Mouse (Mus musculus) T-helper 2 cell (primary cell): Measurements from ENCODE around the gene Fez2.

Experiments
- in situ Hi-C: fragments of 300-600 bp; cut with MboI, MseI; formaldehyde crosslinking; loops from one replicate; pipeline ENCODE4 v1.15.1; 2025; ENCODE audit warnings: high pct_unique_total_duplicates

Fez2 gene

DNA sequence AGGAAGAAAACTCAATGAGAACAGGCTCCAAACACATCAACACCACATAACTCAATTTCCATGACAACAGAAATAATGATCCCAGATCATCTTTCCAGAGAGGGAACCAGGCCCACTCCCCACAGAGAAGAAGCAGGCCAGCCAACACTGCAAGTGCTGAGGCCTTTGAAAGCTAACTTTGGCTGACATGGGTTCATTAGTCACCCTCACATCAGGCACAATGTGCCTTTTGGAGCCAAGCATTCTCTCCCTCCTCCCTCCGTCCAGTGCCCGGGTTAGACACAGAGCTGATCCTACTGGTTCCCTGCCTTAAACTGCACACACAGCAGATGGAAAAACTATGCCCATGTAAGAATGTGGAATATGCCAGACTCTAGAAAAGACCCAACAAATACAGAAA lies 8.1 kb downstream of the Fez2 start:
- in situ Hi-C loops: no loop called here

DNA sequence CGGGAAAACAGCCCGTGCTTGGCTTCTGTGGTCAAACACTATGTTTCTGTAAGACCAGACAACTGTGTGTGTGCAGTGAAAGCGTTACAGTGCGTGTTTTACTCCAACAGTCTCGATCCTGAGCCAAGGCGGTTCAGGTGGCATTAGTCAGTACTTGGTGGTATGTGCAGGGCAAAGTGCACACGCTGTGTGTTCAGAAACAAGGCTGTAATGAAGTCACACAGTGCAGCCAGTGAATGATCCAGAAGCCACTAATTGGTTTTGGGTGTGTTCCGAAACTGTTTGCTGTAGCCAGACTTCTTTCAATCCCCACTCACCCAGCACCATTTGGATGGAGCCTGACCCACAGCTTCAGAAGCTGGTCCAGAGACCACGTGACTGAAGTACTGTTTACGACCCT lies 9.6 kb downstream of the Fez2 start:
- in situ Hi-C loops: no loop called here

DNA sequence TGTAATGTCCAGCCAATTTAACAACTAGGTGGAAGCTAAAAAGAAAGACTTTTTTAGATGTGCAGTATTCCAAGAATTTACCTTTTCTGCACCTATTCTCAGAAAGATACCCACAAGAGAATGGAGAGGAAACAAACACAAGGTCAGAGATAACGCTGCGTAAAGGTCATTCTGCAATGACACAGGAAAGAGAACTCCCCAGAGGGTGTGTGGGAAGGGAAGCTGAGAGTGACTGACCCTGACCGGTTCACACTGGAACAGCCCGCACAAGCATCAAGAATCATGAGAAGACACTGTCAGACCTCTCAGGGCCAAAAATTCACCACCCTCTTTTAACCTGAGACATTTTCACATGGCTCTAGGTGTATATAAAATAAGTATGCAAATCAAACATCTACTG lies 10.4 kb downstream of the Fez2 start:
- in situ Hi-C loops: no loop called here

DNA sequence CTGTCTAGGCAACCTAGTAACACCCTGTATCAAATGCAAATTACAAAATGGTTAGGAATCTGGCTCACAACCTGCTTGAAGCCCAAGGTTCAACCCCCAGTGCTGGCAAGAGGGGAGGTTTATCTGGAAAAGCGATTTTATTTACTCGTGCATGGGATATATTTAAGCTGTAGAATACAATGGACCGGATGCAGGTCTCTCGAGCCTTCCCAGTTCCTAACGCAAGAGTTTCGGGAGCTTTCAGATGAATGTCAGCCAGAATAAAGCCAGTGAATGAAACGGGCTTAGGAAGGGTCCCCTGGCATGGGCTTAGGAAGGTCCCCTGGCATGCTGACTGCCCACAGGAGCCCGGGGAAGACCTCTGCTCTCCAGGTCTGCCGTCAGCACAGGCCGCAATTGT lies 11.1 kb downstream of the Fez2 start:
- in situ Hi-C loops: no loop called here

DNA sequence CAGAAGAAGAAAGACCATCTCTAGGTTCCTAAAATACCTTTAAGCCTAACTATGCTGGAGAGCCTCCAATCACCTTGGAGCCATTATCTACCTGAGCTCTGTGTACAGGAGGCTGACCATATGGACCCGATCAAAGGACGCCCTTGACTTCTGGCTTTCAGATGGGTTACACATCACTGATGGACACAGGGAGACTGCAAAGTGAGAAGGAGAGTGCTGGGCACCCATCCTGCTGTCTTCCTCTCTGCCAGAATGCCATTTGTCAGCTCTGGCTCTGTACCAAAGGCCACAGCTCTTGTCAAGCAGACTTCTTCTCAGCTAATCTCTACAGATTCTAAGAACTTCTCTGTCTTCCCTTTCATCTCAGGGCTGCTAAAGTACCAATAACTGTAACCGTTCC lies 12.6 kb downstream of the Fez2 start:
- in situ Hi-C loops: no loop called here

DNA sequence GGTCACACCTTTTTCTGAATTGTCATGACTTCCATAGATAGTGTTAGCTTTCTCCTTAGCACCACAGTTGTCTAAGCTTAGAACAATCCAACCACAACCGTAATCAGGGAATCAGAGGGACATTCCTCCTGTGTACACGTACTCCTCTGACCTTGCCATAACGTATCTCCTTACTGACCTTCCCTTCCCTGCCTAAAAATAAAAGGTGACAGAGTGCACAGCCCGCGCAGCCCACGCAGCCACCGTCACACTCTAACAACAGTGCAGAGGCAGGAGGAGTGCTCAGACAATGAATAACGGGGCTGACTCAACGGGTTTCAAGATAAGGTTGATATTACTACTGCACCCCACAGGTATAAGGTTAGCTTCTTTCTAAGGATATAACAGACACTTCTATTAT lies 14.1 kb downstream of the Fez2 start:
- in situ Hi-C loops: no loop called here

DNA sequence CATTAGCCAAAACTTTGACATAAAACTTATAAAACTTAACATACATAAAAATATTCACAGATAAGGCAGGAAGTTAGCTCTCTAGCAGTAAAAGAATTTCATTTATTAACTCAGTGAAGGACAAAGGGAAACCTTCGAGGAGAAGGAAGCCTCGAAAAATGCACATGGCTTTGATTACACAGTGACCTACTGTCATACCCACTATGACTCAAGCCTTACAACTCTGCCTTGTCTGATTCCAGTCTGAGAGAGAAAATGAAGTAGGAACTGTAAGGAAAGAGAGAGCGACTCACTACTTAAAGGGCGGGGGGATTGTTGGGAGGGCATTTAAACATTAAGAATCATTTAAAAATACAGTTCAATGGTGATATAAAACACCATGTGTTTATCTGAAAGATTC lies 14.7 kb downstream of the Fez2 start:
- in situ Hi-C loops: no loop called here

DNA sequence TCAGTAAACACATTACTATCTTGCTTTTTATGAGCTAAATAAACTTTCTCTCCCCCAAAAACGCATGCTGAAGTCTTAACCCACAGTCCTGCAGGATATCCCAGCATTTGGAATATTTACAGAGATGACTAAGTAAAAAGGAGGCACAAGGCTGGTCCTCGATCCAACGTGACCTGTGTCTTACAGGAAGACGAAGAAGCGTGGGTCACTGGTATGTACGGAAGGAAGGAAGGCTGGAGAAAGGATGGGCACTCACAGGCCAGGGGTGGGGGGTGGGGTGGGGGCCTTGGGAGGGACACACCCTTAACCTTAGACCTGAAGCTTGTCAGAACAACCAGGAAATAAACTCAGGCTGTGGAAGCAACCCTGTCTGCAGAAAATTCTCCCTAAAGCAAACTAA lies 15.8 kb downstream of the Fez2 start:
- in situ Hi-C loops: no loop called here

DNA sequence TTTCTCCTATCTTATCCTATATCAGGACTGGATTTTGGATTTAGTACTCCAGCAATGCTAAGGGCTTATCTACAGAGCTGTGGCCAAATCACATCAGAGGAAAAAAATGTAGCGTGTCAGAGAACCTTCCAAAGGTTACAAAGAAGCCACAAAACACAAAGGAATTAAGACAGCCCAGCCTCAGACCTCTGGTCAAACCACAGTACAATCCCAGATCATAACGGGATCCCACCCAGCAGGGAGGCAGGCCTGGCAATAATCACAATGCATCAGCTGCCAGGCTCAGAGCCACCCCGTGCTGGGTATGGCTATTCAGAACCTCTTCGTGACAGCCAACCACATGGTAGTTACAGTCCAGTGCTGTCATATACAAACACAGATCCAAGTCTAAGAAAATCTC lies 16.2 kb downstream of the Fez2 start:
- in situ Hi-C loops: no loop called here

DNA sequence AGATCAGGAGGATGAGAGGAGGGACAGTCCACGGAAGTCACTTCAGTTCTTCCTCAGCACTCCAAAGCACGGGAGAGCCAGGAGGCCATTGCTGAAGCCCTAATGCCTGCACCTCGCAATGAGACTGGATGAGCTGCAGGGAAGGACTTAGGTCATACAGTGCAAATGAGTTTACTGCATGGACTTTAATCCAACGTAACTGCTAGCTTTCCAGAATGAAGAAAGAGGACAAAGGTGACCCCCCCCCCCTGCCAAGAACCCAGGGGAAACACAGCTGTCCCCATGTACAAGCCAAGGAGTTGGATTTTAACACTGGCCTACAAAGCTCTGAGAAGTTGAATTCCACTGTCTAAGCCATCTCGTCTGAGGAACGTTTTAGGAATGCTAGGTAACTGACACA lies 16.6 kb downstream of the Fez2 start:
- in situ Hi-C loops: no loop called here

DNA sequence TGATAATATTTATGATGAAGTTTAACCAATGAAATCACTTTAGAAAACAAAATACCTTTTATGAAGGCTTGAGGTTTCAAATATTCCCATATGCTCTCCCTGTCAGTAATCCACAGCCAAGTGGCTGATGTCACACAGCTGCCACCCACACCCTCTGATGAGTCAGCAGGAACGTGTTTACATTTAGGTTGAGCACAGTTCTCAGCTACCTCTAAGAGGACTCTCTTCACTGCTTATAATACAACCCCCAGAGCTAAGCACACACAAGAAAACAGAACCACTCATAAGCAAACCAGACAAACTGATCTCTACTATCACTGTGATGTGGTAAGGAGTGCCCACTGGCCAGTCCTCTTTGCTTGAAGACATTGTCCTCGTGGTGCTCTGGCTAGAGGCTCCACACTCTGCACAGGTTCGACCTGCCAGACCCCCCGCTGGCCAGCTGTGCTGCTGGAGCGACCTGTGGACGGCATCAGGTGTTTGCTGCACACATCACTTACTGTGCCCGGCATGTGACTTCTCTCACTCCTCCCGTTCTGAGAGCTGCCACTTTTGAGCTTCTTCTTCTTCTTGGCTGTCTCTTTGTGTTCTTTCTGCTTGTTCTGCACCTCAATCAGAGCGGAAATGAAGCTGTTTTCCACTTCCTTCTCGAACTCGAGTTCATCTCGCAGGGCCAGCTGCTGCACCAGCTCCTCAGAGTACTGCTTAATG lies 17.7 kb downstream of the Fez2 start:
- in situ Hi-C loops: no loop called here

DNA sequence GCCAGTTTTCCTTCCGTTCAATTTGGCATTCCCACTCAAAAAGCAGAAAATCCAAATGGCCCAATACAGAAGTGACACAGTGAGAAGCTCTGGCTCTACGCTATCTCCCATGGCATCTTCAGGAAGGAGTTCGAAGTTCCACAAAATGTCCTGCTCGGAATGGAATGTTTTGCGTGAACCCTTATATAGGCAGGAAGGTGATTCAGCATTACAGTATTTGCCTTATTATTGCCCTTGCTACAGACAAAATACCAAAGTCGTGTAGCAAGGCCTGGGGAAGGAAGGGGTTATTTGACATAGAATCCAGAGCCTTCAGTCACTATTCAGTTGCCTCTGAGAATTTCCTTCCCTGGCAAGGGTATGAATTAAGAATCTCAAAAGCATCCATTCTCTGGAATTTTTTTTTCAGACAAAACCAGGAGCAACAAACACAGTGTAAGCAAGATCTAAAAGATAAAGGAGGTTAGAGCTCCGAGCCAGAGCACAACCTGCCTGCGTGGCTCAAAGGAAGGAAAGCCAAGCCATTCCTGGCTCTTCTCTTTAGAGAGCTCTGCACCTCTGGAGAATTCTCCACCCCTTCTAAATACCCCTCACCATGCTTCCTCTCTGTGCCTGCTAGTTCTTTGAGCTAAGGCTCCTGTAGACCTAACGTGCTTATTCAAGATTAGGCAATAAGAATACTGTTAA lies 25.4 kb downstream of the Fez2 start:
- in situ Hi-C loops: no loop called here

DNA sequence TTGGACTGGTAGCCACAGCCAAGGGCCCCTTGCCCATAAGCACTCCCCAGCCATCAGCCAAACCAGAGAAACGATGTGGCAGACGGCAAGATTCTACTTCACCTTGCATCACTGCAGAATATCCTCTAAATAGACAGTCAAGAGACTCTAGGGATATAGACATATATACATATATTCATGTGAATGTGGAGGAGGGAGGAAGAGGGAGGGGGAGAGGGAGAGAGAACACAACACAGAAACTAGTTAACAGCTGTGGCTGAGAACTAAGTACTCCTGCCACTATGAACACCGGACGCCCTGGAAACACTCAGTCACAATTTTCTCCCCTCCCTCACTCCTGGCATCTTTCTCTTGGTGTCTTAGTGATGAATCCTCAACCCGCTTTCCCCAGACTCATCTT lies 28.4 kb downstream of the Fez2 start:
- in situ Hi-C loops: no loop called here

DNA sequence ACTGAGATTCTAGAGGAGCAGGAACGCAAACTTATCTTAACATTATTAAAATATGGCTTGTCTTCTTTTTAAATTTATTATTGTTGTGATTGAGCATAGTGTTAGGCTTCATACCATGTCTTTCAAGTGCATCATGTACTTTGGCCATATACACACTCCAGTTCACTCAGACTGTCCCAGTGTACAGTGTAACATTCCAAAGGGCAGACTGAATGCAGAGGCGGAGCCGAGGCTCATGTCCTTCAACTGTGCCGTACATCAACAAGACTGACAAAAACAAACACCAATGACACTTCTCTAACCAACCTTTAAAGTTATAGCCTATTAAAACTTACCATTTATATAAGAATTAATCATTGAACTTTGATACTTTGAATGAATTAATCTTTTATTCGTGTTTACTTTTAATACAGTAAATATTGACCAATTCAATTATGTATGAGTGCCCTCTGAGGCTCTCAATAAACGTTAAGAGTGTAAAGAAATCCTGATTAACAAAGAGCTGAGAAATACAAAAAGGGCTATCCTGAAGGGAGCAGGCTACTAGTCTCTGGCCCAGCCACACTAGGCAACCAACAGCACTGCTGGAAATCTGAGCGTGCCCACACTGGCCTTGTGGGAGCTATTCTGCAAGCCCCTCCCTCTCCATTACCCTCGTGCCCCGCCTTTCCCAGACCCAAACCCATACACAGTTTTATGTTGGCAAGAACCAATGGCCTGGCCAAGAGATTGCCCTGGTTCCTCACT lies 29.7 kb downstream of the Fez2 start:
- in situ Hi-C loops: no loop called here

DNA sequence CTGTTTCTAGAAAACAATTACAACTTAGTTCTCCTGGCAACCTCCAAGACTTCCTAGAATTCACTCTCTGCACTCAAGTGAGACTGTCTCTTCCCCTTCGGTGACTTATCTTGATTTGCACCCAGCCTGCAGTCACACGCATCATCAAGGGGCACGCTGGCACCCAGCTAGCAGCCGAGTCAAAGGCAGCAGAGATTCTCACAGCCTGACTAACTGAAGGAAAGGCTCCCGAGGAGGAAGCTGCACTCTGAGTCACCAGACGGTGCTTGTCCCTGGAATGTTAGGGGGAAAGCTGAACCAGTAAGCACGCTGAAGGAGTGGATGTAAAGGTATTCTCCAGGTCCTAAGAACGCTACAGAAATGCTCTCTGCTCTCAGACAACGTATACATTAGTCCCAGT lies 30.3 kb downstream of the Fez2 start:
- in situ Hi-C loops: no loop called here

DNA sequence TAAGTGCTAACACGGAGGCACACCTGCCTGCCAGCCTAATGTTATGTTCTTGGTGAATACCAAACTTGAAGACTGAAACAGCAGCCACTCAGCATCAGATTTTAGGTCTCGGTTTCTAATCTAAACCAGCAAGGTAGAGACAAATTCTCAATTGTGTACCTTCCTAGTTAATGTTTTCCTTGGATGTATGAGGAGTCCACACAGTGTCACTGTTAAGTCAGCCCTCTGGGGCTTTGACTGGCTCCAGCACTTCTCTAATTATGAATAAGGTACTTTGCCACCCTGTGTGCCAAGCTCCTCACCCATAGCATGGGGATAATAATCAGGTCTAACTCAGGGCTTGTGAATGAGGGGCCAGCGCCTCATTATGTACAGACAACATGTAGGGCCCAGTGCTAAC lies 35.6 kb downstream of the Fez2 start:
- in situ Hi-C loops: no loop called here

DNA sequence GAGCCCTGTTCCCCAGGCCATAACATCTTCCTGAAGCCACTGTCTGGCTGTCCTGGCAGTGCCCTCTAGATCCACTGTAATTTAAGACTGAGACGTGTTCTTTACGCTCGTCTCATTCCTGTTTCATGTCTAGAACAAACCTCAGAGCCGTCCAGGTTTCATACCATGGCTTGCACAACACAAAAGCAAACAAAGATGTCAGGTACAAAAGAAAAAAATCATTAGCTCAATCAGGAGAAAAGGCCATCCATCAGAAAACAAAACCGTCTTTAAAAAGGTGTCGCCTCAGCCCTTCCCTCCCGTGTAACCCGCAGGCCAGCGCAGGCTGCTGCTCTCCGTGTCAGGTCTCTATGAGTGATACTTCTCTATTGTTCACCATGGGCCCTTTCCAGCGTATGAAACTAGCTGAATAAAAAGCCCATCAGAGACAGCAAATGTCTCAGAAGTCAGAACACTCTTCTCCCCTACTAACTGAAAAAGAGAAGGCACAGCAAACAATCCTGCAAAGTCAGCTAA lies 38.2 kb downstream of the Fez2 start:
- in situ Hi-C loops: no loop called here

DNA sequence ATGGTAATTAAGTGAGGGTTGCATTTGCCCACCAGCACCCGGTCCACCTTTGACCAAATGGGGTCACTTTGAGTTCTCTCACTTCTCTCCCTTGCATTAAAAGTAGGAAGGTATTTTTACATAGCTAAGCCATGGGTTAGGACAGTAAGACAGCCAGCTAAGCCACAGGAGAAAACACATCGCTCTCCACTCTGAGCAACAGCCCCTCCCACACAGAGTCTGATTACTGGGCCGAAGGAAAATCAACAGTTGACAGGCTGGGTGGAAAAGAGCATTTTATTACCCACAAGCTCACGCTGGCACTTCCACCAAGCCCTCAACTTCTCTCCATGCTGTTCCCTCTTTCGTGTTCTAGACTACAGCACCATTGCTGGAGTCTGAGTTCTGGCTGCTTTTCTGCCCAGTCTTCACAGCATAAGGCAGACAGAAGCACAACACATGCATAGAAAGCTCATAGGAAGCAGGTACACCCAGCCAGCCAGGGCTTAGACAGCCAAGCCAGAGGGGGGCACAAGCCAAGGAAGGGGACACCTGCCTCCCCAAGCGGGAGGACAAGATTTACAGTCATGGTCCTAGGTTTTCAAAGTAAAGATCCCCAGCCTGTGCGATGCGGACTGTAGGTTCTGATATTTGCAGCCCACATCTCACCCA lies 38.7 kb downstream of the Fez2 start:
- in situ Hi-C loops: no loop called here

DNA sequence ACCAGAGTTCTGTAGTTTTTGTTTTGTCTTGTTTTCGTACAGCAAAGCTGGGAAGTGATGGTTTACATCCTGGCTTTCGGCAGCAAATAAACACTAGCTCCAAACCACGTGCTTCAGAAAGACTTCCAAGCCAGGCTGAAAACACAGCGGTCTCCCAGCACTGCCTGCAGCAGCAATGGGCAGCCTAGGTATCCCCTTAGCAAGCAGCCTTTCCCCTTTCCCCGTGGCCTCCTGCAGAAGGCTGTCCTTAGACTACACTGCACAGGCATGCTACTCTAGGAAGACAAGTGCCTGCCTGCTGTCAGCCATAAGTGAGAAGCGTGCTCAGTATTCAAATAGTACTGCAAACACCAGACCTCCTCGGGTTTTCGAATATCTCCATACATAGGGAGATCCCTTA lies 41.4 kb downstream of the Fez2 start:
- in situ Hi-C loops: no loop called here

DNA sequence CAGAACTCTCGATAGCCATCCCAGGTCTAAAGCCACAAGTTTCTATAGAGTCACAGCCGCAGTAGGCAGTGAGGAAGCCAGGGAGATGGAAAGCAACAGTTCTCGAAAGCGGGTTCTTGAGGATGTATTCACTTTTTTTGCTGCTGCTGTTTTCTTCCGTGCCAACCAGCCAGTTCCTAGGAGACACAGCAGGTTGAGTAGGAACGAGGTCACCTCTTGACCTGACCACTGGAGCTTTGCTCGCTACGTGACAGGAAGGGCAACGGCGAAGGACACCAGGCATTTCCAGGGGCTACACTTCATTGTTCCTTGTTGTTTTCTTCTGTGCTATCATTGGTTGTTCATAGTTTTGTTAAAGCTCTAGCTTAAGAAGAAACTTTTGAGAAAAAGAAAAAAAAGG lies 43.2 kb downstream of the Fez2 start:
- in situ Hi-C loops: no loop called here

DNA sequence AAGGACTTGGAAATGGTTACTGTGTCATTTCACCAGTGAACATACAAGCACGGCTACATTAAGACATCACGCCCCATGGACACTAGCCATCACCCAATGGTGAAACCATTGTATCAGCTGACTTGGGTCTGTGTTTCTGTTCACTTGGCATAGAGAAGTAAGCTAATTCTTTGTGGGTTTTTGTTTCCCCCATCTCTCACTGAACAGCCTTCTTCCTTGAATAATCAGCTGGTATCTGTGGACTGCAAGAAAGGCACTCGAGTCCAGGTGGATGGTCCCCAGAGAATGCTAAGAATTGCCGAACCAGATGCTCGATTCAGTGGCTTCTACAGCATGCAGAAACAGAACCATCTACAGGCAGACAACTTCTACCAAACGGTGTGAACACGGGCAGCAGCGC lies 44.1 kb downstream of the Fez2 start:
- in situ Hi-C loops: no loop called here

DNA sequence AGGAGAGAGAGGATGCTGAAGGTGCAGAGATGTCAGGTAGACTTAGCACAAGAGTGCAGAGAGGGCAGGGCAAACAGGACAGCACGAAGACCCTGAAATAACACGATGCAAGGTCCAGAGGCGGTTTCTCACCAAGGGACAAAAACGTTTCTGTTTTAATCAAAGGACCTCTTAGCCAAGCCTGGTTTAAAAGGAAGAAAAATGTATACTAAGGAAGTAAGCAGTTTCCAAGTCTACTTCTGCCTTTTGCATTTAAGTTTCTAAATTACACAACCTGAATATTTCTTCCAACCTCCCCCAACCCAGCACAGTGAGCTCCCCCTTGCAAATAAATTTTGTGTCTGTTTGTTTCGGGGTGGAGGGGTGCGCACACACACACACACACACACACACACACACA lies 44.8 kb downstream of the Fez2 start:
- in situ Hi-C loops: no loop called here
